Mouse (Mus musculus): ENCODE data around the gene Actl6b.

The Actl6b gene

GRCm38 (mm10) chr5:137529221-137529995 lies 23.9 kb upstream of the Actl6b start:
- no peak for DNase-seq (ENCODE audit: low spot score)

- no peak for DNase-seq (ENCODE audit: low spot score)
Observed at GRCm38 (mm10) chr5:137530075-137530474, 23.2 kb upstream of the Actl6b start.

GRCm38 (mm10) chr5:137530588-137531413 lies 22.5 kb upstream of the Actl6b start:
- DNase-seq (ENCODE audit: low spot score), result peak; percentile 61

GRCm38 (mm10) chr5:137531414-137532130 lies 21.7 kb upstream of the Actl6b start:
- no peak for DNase-seq (ENCODE audit: low spot score)

GRCm38 (mm10) chr5:137532131-137532807 lies 21.0 kb upstream of the Actl6b start:
- DNase-seq (ENCODE audit: low spot score), result no peak

GRCm38 (mm10) chr5:137532808-137533116 lies 20.6 kb upstream of the Actl6b start:
- no peak for DNase-seq (ENCODE audit: low spot score)

- peak; percentile 94 for DNase-seq (ENCODE audit: low spot score)
Observed at GRCm38 (mm10) chr5:137533117-137533827, 20.0 kb upstream of the Actl6b start, which contains the start of the genes Epo and Gnb2. Gene Epo (minus strand): TSS chr5:137533242. Gene Gnb2 (minus strand): TSS chr5:137533510.

GRCm38 (mm10) chr5:137534762-137535161 lies 18.6 kb upstream of the Actl6b start:
- no peak for DNase-seq (ENCODE audit: low spot score)

- no peak for DNase-seq (ENCODE audit: low spot score)
Observed at GRCm38 (mm10) chr5:137535318-137535717, 18.0 kb upstream of the Actl6b start.

- DNase-seq (ENCODE audit: low spot score), result no peak
Observed at GRCm38 (mm10) chr5:137537461-137537860, 15.9 kb upstream of the Actl6b start.

- DNase-seq (ENCODE audit: low spot score), result no peak
Observed at GRCm38 (mm10) chr5:137539291-137539801, 14.0 kb upstream of the Actl6b start.

GRCm38 (mm10) chr5:137540991-137541390 lies 12.3 kb upstream of the Actl6b start:
- DNase-seq (ENCODE audit: low spot score), result no peak

- no peak for DNase-seq (ENCODE audit: low spot score)
Observed at GRCm38 (mm10) chr5:137541768-137542540, 11.4 kb upstream of the Actl6b start.

GRCm38 (mm10) chr5:137544926-137545325 lies 8.4 kb upstream of the Actl6b start:
- no peak for DNase-seq (ENCODE audit: low spot score)

- DNase-seq (ENCODE audit: low spot score), result no peak
Observed at GRCm38 (mm10) chr5:137545596-137545995, 7.7 kb upstream of the Actl6b start.

- no peak for DNase-seq (ENCODE audit: low spot score)
Observed at GRCm38 (mm10) chr5:137549840-137550239, 3.5 kb upstream of the Actl6b start.

GRCm38 (mm10) chr5:137551119-137551518 lies 2.2 kb upstream of the Actl6b start:
- no peak for DNase-seq (ENCODE audit: low spot score)

GRCm38 (mm10) chr5:137553000-137553399 lies 317 bp upstream of the Actl6b start:
- no peak for DNase-seq (ENCODE audit: low spot score)

- DNase-seq (ENCODE audit: low spot score), result no peak
Observed at GRCm38 (mm10) chr5:137553898-137554297, 581 bp downstream of the Actl6b start.

GRCm38 (mm10) chr5:137561556-137561955 lies 8.2 kb downstream of the Actl6b start:
- no peak for DNase-seq (ENCODE audit: low spot score)

Measured in ovary, postnatal 14 days (tissue).